Mouse (Mus musculus) c-Kit-positive CD71-positive TER-119-positive erythroid progenitor cells, embryonic 14.5 days (primary cell): ENCODE results near the gene Kif3c.
A peak's percentile ranks its signal among the peaks of the same experiment; 100 is the strongest.

Experiments used
- DNase-seq: peaks from one replicate; pipeline ENCODE4 v3.0.0-alpha.2; 2013; ENCODE audit warnings: low spot score

Kif3c gene

GRCm38 (mm10) chr12:3364508-3365448, at the start of gene Kif3c:
TSS of gene Kif3c (plus strand) at chr12:3365132.
- peak; percentile 14 for DNase-seq

- DNase-seq = no peak
Measured at GRCm38 (mm10) chr12:3316083-3316482, 48.8 kb upstream of the Kif3c start.

- DNase-seq = no peak
Measured at GRCm38 (mm10) chr12:3316937-3317336, 48.0 kb upstream of the Kif3c start.

GRCm38 (mm10) chr12:3319377-3319776, 45.6 kb upstream of the Kif3c start:
- DNase-seq = no peak

- DNase-seq = no peak
Measured at GRCm38 (mm10) chr12:3323241-3323640, 41.7 kb upstream of the Kif3c start.

- DNase-seq = no peak
Measured at GRCm38 (mm10) chr12:3325232-3325631, 39.7 kb upstream of the Kif3c start.

GRCm38 (mm10) chr12:3329677-3330076, 35.3 kb upstream of the Kif3c start:
- DNase-seq = no peak

- DNase-seq = no peak
Measured at GRCm38 (mm10) chr12:3338931-3339330, 26.0 kb upstream of the Kif3c start.

- no peak for DNase-seq
Measured at GRCm38 (mm10) chr12:3344155-3344554, 20.8 kb upstream of the Kif3c start.

GRCm38 (mm10) chr12:3345038-3345437, 19.9 kb upstream of the Kif3c start:
- DNase-seq = no peak

- no peak for DNase-seq
Measured at GRCm38 (mm10) chr12:3347682-3348081, 17.2 kb upstream of the Kif3c start.

- no peak for DNase-seq
Measured at GRCm38 (mm10) chr12:3349387-3349786, 15.5 kb upstream of the Kif3c start.

GRCm38 (mm10) chr12:3350136-3350535, 14.8 kb upstream of the Kif3c start:
- no peak for DNase-seq

- DNase-seq = no peak
Measured at GRCm38 (mm10) chr12:3352216-3352615, 12.7 kb upstream of the Kif3c start.

- no peak for DNase-seq
Measured at GRCm38 (mm10) chr12:3355068-3355467, 9.9 kb upstream of the Kif3c start.

- no peak for DNase-seq
Measured at GRCm38 (mm10) chr12:3356824-3357223, 8.1 kb upstream of the Kif3c start.

- peak; percentile 73 for DNase-seq
Measured at GRCm38 (mm10) chr12:3359302-3359701, 5.6 kb upstream of the Kif3c start.

GRCm38 (mm10) chr12:3360043-3360442, 4.9 kb upstream of the Kif3c start:
- DNase-seq = no peak

- no peak for DNase-seq
Measured at GRCm38 (mm10) chr12:3364076-3364475, 856 bp upstream of the Kif3c start.

- no peak for DNase-seq
Measured at GRCm38 (mm10) chr12:3365449-3366189, 687 bp downstream of the Kif3c start.

- no peak for DNase-seq
Measured at GRCm38 (mm10) chr12:3366190-3366956, 1.4 kb downstream of the Kif3c start.

GRCm38 (mm10) chr12:3366957-3367260, 2.0 kb downstream of the Kif3c start:
- no peak for DNase-seq

GRCm38 (mm10) chr12:3368771-3369170, 3.8 kb downstream of the Kif3c start:
- DNase-seq = no peak
